Mouse (Mus musculus) macrophage (primary cell): ENCODE results near the gene Synm. TPM values are rescaled to one million over a fixed set of nuclear protein-coding genes. Genes with fewer than 3 reads are reported as not detected.

Experiments
- H3K27ac ChIP-seq: fragments of 350-480 bp; formaldehyde crosslinking; 2 replicates; pipeline ENCODE4 v1.9.0; 2021
- H3K36me3 ChIP-seq: fragments of 350-480 bp; formaldehyde crosslinking; 2 replicates; pipeline ENCODE4 v1.9.0; 2021; ENCODE audit errors: inconsistent target
- H3K4me3 ChIP-seq: fragments of 350-480 bp; formaldehyde crosslinking; 2 replicates; pipeline ENCODE4 v1.9.0; 2021; ENCODE audit errors: inconsistent target
- H3K79me2 ChIP-seq: fragments of 350-480 bp; formaldehyde crosslinking; 2 replicates; pipeline ENCODE4 v1.9.0; 2021; ENCODE audit errors: inconsistent target
- WGBS: methylation state at CpG from one replicate; pipeline ENCODE4 v1.1.7; 2026; ENCODE audit warnings: inconsistent platforms; ENCODE audit not compliant: missing documents; 5-methylcytosine and 5-hydroxymethylcytosine counted together
- polyA plus RNA-seq: library from polyadenylated mRNA; stranded (reverse); fragments of 250-400 nt; gene quantifications from 3 replicates; pipeline ENCODE4 v1.2.4, GENCODE M21; 2018; ENCODE audit warnings: inconsistent platforms

The Synm gene
- polyA plus RNA-seq, 1 experiment from 2014 or later = not detected

DNA sequence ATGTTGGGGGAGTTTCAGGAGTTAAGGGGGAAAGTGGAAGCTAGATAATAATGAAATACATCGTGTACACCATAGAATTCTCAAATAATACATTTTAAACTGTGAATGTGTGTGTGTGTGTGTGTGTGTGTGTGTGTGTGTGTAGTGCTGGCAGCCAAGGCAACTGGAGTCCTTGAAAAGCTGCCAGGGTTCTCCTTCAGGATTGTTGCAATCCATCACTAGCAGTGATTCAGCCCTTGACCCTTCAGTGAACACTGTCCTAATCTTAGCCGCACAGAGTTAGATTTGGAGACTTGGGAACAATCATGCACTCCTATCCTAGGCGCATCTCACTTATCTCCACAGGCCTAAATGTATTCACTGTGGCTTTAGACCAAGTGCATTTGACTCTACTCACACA, 8.6 kb upstream of the Synm start:
- H3K4me3 ChIP-seq = no peak overlapping the region
- H3K27ac ChIP-seq = no peak overlapping the region
- no peaks in the 10 kb centered on the region for H3K79me2 ChIP-seq
- WGBS = 84% methylated on average over 3 of the region's 3 CpGs
- no peaks in the 10 kb centered on the region for H3K36me3 ChIP-seq

DNA sequence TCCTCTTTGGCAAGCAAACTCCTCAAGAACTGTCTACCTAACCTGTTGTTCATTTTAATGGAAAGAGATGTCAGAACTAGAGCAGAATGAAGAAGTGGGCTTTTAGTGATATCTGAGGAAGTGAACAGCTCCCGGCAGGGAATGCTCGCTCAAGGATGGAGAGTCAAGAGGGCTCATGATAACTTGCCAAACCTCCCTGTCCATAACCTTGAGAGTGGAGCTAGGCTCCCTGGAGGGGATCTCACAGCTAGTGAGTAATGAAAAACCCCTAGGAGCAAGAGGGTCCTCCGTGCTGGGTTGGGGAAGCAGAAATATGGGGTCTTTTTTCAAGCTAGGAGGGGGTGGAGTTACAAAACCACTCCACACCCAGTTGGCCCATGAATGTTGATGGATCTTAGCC, 4.1 kb upstream of the Synm start:
- H3K4me3 ChIP-seq = no peak overlapping the region

DNA sequence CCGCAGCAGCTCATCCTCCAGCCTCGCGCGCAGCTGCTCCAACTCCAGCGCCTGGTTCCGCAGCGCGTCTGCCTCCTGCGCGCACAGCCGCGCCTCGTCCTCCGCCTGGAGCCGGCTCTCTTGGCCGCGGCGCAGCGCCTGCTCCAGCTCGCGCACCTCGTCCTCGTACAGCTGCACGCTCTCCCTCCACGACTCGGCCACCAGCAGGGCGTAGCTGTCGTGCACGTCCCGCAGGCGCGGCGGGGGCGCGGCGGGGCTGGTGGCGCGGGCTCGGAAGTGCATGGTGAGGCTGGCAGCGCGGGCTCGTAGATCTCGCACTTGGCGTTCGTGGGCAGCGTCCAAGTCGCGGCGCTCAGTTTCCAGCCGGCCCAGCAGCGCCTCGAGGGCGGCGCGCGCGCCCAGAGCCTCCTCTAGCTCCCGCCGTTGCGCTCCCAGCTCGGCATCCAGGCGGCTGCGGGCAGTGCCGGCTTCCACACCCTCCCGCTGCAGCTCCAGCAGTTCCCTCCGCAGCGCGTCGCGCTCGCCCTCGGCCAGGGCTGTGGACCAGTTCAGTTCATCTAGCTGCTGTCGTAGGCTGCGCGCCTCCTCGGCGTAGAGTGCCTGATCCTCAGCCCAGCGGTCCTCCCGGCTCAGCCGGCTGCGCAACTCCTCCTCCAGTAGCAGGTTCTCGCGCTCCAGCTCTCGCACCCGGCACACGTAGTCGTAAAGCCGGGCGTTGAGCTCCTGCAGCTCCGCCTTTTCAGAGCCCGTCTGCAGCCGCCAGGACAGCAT, 499 bp downstream of the Synm start:
- WGBS = 1% methylated on average over 90 of the region's 92 CpGs

More for the DNA sequence above, 4.1 kb upstream of the Synm start:
- no peaks in the 10 kb centered on the region for H3K79me2 ChIP-seq
- no peaks in the 10 kb centered on the region for H3K36me3 ChIP-seq
- 60% methylated on average over 3 of the region's 3 CpGs for WGBS
- no peak overlapping the region for H3K27ac ChIP-seq

DNA sequence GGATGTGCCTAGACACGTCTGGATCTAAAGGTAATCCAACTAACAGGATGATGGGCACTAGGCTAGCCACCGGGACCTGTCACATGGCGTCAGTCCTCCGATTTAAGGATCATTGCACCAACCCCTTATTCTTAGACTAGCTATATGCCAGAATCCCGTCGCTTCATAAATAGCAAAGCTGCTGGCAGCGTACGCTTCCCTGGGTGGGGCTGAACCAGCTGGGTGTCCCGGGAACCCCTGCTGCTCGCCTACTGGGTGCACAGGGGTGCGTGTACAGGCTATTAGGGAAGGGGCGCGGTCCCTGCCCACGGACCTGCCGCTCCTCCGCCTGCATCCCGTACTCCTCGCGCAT, 1.1 kb downstream of the Synm start:
- Histone ChIP-seq H3K27ac (no peak overlapping the region), H3K36me3 (no peaks in the 10 kb centered on the region), H3K4me3 (no peak overlapping the region), H3K79me2 (no peaks in the 10 kb centered on the region)
- WGBS = 9% methylated on average over 19 of the region's 19 CpGs

More for the DNA sequence above, 499 bp downstream of the Synm start:
- no peaks in the 10 kb centered on the region for H3K36me3 ChIP-seq
- H3K4me3 ChIP-seq = no peak overlapping the region
- H3K79me2 ChIP-seq = no peaks in the 10 kb centered on the region
- H3K27ac ChIP-seq = no peak overlapping the region

DNA sequence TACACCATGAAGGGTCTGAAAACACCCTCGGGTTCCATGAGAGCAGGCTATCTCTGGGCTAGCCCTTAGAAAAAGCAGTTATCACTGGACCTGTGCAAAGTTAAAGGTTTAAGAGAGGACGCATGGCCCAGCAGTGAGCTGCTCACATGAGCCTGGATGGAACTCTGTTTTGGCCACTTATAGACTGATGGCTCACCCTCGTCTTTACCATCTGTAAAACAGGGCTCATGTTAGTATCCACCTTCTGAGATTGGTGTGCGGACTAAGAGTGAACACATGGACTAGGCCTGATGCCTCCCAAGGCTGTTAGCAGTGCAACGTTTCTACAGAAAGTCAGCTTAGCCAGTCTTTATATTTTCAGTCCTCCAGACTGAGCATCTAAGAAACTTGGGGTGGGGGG, 2.9 kb downstream of the Synm start:
- Histone ChIP-seq H3K27ac (no peak overlapping the region), H3K79me2 (no peaks in the 10 kb centered on the region), H3K4me3 (no peak overlapping the region), H3K36me3 (no peaks in the 10 kb centered on the region)
- 86% methylated on average over 5 of the region's 5 CpGs for WGBS

DNA sequence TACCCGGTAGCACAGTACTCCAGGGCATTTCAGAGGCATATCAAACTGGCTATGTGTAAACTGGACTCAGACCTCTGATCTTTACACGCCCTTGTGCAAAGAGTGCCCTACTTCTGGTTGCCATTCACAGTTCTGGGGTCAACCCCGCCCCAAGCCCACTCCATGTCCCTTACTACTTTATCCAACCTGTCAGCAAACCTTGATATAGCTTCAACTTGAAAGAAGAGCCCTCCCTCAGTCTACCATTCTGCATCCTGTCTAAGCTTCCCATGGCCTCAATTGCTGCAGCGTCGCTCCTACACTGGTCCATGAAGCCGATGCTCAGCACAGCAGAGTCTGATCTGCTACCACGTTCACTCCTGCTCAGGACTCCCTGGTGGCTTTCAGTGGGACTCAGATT, 4.2 kb downstream of the Synm start:
- Histone ChIP-seq H3K79me2 (no peaks in the 10 kb centered on the region), H3K4me3 (no peak overlapping the region), H3K27ac (no peak overlapping the region), H3K36me3 (no peaks in the 10 kb centered on the region)
- WGBS = 91% methylated on average over 7 of the region's 7 CpGs

DNA sequence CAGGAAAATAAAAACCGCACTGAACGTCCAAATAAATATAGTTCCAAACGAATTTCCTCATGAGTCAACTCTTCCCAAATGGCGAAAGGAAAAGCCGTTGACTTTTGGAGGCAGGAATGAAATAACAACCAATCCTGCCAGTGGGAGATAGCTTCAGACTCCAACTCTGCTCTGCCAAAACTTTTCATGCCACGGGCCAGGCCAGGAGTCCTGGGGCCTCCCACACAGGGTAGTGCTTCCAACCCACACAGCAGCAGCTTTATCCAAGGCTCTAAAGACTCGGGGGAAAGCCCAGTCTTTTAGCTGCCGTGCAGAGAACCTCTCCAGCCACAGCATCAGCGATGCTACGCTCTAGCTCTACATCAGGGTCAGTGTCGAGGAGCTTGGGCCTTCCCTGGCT, 4.9 kb downstream of the Synm start:
- H3K79me2 ChIP-seq = no peaks in the 10 kb centered on the region
- 87% methylated on average over 11 of the region's 11 CpGs for WGBS

DNA sequence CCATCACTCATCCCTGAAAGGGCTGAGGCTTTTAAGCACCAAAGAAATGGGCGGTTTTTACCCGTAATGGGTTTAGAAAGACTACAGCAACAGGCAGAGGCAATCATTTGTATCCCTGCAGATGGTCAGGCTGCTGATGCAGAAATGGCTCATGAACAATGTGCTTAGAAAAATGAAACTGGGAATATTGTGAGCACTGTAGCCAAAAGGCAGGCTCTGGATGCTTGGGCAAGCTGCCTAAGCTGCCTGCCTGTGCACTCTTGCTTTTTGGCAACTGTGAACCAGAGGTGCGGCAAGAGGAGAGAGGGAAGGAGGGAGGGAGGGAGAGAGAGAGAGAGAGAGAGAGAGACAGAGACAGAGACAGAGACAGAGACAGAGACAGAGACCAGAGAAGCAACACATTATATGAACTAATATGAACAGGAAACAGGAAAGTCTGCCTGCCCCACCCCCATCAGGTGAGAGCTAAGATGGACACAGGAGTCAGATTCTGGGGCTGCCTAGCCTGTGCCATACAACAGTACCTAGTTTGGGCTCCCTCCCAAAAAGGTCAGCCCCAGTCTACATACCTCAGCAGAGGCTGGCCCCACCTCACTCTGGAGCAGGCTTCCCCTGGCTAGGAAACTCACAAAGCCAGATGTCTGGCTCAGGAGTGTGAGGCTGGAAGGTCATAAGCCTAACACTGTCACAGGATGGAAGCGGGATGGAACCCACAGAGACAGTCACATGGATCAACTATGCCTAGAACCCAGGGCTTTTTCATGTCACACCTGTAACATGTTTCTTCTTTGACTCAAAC, 9.9 kb downstream of the Synm start:
- Histone ChIP-seq H3K4me3 (no peak overlapping the region), H3K36me3 (no peaks in the 10 kb centered on the region), H3K27ac (no peak overlapping the region), H3K79me2 (no peaks in the 10 kb centered on the region)
- 95% methylated on average over 4 of the region's 4 CpGs for WGBS

More for the DNA sequence above, 4.9 kb downstream of the Synm start:
- Histone ChIP-seq H3K36me3 (no peaks in the 10 kb centered on the region), H3K27ac (no peak overlapping the region), H3K4me3 (no peak overlapping the region)

DNA sequence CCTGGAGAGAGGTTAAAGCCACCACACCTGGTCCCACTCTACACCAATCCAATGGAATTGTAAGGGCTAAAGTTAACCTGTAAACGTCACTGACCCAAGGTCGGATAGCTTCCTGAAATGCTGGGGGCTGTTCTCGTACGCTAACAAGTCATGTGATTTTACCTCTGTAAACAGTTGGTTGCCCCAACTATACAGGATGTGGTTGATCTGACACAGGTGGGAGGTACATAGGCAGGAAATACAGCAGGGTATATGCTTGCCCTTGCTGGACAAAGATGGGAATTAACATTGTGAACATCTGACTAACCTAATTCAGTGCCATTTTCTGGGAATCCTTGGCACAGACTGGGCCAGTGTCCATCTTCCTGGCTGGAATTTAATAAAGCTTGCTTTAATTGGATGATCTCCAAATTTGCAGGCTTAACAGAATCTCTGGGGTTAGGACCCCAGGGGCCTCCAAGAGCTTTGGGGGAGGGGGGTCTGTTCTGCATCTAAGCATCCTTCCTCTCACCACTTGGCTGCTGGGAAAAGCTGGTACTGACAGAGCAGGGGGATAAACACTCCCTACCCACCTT, 11.7 kb downstream of the Synm start:
- Histone ChIP-seq H3K79me2 (no peaks in the 10 kb centered on the region), H3K4me3 (no peak overlapping the region), H3K36me3 (no peaks in the 10 kb centered on the region), H3K27ac (no peak overlapping the region)
- WGBS = 54% methylated on average over 4 of the region's 4 CpGs

DNA sequence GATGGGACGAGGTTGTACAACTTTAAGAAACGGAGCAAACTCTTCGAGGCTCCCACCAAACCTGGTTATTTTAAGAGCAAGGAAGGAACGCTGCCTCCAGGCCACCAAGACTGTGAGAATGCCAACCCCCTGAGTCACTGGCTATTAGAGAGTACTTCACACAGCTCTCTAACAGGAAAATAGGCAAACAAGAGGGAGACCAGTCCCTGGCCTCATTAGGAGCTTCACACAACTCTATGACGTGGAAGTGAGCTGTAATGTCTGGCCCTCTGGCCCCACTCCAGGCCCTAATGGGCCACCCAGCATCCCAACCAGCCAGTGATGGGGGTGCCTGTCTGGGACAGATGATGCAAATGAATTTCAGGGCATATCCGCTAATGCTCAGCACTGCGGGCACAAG, 17.8 kb downstream of the Synm start:
- Histone ChIP-seq H3K4me3 (no peak overlapping the region), H3K27ac (no peak overlapping the region), H3K79me2 (no peaks in the 10 kb centered on the region), H3K36me3 (no peaks in the 10 kb centered on the region)
- WGBS = 87% methylated on average over 7 of the region's 7 CpGs

DNA sequence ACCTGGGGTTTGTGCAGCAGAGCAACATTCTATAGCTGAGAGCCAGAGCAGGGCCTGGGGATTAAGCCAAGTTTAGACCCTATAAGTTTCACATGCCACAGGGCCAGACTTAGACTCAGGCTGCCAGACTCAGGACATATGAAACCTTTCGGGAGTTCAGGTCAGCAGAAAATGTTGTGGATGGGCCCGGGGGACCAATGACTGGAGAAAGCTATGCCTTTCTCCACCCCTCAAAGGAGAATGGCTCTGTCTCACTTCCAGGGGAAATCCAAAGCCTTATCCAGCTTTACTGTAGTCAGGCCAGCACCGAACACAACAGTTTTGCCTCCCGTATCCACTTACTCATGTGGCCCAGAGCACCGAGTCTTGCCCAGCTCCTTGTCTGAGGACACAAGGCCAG, 18.7 kb downstream of the Synm start:
- Histone ChIP-seq H3K4me3 (no peak overlapping the region), H3K79me2 (no peaks in the 10 kb centered on the region), H3K36me3 (no peaks in the 10 kb centered on the region), H3K27ac (no peak overlapping the region)
- WGBS = 96% methylated on average over 5 of the region's 5 CpGs

DNA sequence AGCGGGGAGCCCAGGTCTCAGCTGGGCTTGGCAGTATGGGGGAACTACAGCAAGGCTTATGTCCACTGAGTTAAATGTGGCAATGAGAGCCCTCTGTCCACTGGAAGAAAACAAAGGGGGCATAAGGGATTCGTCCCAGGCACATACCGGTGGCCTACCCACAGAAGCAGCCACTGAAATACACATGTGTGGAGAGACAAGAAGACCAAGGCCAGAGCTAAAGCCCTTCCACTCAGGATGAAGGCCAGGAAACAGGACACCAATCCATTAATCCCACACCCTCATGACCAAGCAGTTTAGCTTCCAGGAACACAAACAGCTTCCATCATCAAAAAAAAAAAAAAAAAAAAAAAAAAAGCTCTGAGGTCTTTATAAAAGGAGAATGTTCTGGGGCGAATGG, 19.2 kb downstream of the Synm start:
- H3K4me3 ChIP-seq = no peak overlapping the region
- no peaks in the 10 kb centered on the region for H3K36me3 ChIP-seq
- H3K27ac ChIP-seq = no peak overlapping the region
- 96% methylated on average over 3 of the region's 4 CpGs for WGBS
- no peaks in the 10 kb centered on the region for H3K79me2 ChIP-seq

DNA sequence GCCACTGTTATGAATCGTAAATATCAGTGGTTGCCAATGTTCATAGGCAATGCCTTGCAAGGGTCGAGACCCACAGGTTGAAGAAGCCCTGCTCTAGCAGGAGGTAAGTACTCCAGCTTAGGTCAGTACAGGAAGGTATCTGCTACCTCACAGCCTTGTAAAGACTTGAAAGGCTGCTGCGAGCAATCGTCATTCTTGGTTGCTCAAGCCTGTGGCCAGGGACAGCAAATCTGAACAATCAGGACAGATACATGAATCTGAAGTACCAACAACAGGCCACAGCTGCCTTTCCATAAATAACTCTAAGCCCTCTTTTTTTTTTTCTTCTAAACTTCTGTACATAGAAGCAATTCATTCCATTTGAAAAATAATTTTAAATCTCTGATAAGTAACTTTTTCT, 27.3 kb downstream of the Synm start:
- Histone ChIP-seq H3K27ac (no peak overlapping the region), H3K4me3 (no peak overlapping the region), H3K79me2 (no peaks in the 10 kb centered on the region), H3K36me3 (no peaks in the 10 kb centered on the region)
- WGBS = 83% methylated on average over 4 of the region's 4 CpGs

DNA sequence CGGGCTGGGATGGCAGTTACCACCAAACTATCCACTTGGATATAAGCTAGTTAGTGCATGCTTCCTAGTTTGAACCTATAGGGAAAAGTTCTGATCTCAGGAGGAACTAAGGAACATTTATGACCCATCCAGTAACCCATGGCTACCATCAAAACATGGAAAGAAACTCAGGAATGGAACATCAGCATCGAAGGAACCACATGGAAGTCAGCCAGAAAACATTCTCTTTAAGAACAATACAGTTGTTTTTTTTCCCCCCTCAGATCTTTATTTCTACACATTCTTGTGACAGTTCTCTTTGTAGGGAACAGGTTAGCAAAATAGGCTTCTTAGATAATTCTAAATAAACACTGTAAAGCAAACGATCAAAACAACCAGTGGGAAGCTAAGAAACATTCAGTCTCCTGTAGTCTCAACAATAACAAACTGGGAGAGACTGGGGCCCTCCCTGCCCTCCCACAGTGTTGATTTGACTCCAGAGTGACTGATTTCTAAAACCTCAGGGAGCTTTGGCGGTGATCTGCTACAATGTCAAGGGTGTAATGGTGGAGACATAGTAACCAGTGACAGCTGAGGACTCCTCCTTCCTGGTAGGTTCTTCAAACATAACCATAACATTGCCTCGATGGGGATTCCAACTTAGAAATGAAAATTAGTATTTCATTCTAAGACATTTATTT, 29.0 kb downstream of the Synm start:
- Histone ChIP-seq H3K27ac (no peak overlapping the region), H3K79me2 (no peaks in the 10 kb centered on the region), H3K36me3 (no peaks in the 10 kb centered on the region), H3K4me3 (no peak overlapping the region)
- 69% methylated on average over 5 of the region's 5 CpGs for WGBS

DNA sequence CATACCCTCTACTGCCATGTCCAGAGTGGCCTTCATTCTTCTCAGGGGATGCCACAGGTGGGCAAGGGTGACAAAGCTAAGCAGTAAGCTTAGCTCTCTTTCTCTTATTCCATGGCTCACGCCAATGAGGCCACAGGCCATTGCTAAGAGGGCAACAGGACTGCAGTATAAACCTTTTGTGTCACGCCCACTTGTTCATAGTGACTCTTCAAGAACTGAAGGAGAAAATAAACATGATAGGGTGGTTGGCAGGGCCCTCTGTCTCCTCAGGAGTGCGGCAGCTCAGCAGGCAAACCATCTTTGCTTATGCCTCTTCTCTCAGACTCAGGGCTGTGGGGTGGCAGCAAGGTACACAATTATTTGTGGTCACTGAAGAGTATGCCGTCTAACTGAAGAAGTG, 30.7 kb downstream of the Synm start:
- no peak overlapping the region for H3K4me3 ChIP-seq
- H3K27ac ChIP-seq = no peak overlapping the region
- H3K79me2 ChIP-seq = no peaks in the 10 kb centered on the region
- WGBS = 94% methylated on average over 4 of the region's 4 CpGs
- no peaks in the 10 kb centered on the region for H3K36me3 ChIP-seq
